Mouse (Mus musculus) thymus, postnatal 0 days (tissue): ENCODE measurements around the gene Akap8. TPM values are rescaled to one million over a fixed set of nuclear protein-coding genes. Genes with fewer than 3 reads are reported as not detected.

Experiments
- DNase-seq: peaks from one replicate; pipeline ENCODE4 v3.0.0-alpha.2; 2015; ENCODE audit warnings: low spot score
- polyA plus RNA-seq: library from polyadenylated mRNA; unstranded; fragments of >200 nt; fragmentation: Nextera tagmentation; extraction: Ambion mirVana; gene quantifications from 2 replicates; pipeline ENCODE4 v1.2.1, GENCODE M21; 2015

Gene Akap8
- polyA plus RNA-seq, 1 experiment from 2014 or later, result 82.9 TPM

DNA sequence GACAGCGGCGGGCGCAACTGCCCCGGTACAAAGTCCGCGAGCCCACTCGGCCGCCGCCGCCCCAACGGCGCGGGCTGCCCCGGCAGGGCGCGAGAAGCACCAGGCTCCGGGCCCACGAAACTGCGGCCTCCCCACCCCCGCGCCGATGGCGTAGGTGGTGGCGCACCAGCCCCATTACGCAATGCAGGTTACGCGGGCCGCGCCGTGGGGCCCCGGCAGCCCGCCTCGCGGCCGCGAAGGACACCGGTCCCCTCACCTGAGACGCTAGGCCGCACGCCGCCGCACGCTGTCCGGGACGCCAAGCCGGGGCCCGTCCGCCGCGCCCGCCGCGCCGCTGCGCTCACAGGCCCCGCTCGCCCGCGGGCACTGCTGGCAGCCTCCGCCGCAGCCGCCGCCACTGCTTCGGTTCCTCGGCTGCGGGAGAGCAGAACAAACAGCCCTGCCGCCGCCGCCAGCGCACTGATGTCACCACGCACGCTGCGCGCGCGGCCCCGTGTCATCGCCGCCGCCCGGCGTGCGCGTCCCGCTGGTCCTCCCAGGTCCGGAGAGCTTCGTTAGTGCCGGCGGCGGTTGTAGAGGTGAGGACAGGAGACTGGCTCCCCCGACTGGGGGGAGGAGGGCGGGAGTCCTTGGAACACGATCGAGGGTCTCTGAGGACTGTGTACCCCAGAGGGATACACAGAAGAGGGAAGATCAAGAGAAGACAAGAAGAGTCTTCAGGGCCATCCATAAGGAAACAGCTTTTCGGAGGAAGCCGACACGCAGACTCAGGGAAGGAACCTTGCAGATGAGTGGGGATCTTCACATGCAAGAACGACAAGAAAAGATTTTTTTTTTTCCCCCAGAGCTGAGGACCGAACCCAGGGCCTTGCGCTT is 36.5 kb downstream of the Akap8 start, which contains the start of gene Brd4:
TSS of gene Brd4 (minus strand) at position 461 of the 876 bp plus-strand sequence.
- DNase-seq, result peak; percentile 91

- peak; percentile 73 for DNase-seq
Measured at GRCm38 (mm10) chr17:32283771-32284221, 37.2 kb downstream of the Akap8 start.

- DNase-seq, result no peak
Measured at GRCm38 (mm10) chr17:32283341-32283740, 37.7 kb downstream of the Akap8 start.

DNA sequence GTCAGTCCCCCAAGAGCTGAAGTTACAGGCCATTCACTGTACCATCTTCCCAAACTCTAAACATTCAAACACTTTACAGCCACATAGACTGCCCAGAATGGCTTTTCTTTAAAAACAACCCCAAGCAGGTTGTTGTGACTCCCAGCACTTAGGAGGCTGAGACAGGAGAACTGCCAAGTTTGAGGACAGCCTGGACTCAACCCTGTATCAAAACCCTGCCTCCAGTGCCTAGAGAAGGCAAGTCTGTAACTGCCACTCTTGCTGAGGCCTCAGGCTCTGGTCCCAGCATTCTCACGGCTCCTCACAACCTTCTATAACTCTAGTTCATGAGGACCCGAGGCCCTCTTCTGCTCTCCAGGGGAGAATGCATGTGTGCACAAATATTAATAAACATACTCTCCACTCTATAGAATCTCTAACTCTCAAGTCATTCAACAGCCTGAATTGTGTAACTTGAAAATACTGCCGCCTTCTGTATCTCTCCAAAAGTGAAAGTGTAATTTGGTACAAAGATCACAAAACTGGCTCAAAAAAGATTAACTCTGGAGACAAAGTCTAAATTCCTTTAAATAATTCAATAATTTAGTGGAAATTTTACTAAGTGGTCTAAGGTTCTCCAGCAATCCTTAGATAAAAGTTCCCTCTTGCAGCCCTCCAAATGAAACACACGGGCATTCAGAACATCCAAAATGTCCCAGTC is 39.3 kb downstream of the Akap8 start:
- no peak for DNase-seq

DNA sequence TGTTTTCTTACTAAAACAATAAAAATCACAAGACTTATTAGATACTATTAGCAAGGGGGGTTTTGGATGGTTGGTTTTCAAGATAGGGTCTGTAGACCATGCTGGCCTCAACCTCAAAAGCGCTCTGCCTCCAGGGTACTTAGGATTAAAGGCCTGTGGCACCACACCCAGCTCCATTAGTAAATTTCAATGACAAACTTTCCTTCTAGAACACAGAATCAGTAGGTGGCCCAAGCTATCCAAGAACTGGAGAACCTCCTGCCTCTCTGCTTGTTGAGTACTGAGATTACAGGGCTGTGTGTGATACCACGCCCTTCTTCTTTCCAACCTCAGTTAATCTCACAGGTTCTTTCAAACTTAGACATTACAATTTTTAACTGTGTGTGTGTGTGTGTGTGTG is 39.9 kb downstream of the Akap8 start:
- no peak for DNase-seq

- no peak for DNase-seq
Measured at GRCm38 (mm10) chr17:32280575-32280974, 40.5 kb downstream of the Akap8 start.

DNA sequence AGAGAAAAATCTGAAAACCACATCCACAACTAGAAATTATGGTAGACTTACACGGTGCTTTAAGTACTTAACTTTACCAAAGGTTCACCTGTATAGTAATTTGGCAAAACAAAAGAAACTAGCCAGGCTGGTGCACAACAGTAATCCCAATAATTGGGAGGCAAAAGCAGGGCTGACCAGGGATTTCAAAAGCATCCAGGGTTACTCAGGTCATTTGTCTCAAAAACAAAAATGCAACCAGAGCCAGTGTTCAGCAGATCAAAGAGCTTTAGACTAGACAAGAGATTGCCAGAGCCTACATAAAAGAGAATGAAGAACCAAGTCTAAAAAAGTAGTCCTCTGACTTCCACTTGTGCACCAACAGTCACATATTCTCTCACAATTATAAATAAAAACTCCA is 43.8 kb downstream of the Akap8 start:
- no peak for DNase-seq

DNA sequence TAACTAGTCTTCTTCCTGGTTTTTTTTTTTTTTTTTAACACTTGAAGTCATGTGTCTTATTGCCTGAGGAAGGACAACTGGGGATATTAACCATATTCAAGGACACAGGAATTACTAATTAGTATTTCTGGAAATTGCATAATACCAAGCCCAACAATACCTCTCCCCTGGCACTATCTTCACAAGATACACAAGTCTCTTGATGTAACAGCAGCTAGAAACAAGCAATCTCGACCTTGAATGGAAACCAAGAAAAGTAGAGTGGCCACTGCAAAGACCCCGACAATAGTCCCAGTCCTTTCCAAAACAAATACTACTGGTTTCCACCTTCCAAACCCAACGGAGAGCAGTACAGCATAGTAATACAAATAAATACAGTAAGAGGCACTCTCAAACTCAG is 45.5 kb downstream of the Akap8 start:
- DNase-seq, result no peak

GRCm38 (mm10) chr17:32269151-32269550 is 51.9 kb downstream of the Akap8 start:
- DNase-seq, result no peak

DNA sequence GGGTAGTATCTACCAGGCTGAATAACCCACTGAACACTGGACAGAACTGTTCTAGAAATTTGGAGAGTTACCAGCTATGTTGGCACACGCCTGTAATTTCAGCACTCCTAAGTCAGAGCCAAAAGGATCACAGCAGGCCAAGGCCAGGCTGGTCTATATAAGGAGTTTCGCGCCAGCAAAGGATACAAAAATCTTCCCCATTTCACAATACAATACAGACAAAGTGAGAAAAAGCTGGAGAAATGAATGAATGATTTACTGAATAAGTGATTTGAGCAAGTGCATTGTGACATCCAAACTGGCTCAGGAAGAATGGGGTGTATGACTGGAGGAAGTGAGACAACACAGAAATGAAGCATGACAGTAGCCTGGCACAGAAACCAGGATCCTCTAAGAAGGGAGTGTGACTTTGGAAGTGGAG is 52.5 kb downstream of the Akap8 start:
- no peak for DNase-seq

GRCm38 (mm10) chr17:32268096-32268495 is 52.9 kb downstream of the Akap8 start:
- no peak for DNase-seq

DNA sequence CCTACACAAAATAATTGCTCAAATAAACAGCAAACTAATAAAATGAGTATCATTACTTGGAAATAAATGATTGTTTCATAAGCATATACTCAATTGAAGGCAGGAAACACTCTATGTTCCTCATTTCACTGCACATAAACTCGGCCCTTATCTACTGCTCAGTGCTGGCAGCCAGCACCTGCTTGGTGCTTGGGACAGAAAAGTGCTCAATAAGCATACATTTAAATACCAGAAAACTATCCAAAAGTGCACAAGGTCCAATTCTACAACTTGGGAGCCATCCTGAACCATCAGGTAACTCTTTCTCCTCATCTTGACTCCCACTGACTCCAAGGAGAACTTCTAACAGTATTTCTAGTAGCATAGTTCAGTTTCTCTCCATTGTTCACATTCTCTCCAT is 53.4 kb downstream of the Akap8 start:
- DNase-seq, result no peak

DNA sequence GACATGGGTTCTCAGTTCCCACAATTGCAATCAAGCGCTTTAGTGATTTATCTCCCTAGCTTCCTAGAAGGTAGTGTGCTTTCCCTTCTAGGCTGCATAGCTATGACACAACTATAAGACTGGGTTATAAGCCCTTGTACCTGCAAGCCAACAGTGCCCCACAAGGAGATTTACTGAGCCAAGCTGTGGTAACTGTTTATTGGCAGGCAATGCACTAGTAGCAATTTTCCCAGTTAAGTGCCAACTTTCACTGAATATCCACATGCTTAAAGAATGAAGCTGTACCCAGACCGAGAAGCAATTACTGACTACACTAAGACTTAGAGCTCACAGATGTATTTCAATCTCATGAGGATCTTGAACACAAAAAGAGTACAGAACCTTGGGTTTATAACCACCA is 57.4 kb downstream of the Akap8 start:
- no peak for DNase-seq

DNA sequence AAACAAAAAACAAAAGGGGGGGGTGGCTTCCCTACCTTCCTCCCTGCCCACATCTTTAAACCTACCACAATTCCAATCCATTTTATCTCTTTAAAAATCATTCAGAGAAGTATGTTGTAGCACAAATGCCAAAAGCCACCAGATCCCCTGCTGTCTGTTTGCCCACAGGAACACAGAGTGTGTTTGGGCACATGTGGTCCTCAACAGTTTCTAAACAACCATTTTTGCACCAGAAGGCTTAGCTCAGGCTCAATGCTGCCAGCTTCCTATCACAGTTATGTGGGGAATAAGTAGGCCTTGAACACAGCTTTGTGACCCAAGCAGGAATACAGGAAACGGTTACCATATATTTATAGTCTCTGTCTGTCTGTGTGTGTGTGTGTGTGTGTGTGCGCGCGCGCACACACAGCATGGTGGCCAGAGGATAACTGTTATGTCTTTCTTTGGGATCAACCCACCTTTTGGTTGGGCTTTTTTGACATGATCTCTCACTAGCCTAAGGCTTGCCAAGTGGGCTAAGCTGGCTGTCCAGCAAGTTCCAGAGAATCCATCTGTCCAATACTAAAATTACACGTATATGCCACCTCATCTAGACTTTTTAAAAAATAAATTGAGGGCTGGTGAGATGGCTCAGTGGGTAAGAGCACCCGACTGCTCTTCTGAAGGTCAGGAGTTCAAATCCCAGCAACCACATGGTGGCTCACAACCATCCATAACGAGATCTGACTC is 58.0 kb downstream of the Akap8 start:
- DNase-seq, result no peak

DNA sequence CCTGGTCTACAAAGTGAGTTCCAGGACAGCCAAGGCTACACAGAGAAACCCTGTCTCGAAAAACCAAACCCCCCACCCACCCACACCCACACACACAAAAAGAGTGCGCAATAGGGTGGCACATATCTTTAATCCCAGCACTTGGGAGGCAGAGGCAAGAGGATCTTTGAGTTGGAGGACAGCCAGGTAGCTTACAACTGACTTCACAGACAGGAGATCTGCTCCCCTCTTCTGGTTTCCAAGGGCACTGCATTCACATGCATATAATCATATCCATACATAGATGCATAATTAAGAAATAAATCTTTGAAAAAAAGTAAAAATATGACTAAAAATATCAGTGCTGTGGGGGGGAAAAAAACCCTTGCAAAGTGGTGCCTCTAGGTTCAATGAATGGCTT is 62.2 kb downstream of the Akap8 start:
- no peak for DNase-seq

DNA sequence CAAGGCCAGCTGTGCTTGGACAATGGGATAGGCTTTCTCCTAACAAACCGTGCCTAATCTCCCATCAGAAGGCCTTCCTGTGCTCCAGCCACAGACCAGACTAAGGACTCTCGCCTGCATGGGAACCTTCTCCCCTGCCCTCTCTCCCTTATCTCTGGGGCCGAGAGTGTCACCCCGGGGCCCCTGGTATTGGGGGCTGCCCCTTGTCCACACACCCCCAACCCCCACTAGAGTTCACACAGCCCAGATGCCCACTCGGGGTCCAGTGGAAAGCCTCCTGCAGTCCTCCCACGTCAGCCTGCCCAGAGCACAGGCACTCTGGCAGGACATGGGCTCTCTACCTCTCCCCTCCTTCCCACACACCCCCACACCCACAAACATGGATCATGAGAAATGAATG is 63.1 kb downstream of the Akap8 start:
- no peak for DNase-seq

- no peak for DNase-seq
Measured at GRCm38 (mm10) chr17:32257452-32257851, 63.6 kb downstream of the Akap8 start.

DNA sequence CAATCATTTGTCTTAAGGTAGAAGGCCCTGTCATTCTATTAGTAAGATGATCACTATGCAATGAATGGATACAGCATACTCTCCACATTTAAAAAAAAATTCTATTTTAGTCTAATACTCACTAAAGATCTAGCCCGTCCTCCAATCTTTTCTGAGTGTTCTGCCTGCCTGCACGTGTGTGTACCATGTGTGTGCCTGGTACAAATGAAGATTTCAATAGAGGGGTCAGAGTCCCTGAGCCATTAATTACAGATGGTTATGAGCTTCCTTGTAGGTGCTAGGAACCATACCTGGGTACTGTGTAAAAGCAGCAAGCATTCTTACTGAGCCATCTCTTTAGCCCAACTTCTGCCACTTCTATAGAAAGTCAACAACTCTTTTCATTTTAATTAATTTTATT is 64.1 kb downstream of the Akap8 start:
- DNase-seq, result no peak
